Mouse (Mus musculus) frontal cortex, adult 2 months (tissue): ENCODE data around the gene Fam71e2. TPM values are rescaled to one million over a fixed set of nuclear protein-coding genes. Genes with fewer than 3 reads are reported as not detected.

Experiments used
- DNase-seq, 2 experiments: peaks; one replicate each; pipeline ENCODE4 v3.0.0; 2022; ENCODE audit warnings: low spot score in 1 of 2; ENCODE audit errors: extremely low spot score in 1 of 2
- polyA plus RNA-seq: library from polyadenylated mRNA; depleted of rRNA; stranded (reverse); fragments of >200 nt; gene quantifications from 2 replicates; pipeline ENCODE4 v1.2.3, GENCODE M21; 2012; rRNA removed

The Fam71e2 gene
- polyA plus RNA-seq, 1 experiment, result 0.02 TPM

DNA sequence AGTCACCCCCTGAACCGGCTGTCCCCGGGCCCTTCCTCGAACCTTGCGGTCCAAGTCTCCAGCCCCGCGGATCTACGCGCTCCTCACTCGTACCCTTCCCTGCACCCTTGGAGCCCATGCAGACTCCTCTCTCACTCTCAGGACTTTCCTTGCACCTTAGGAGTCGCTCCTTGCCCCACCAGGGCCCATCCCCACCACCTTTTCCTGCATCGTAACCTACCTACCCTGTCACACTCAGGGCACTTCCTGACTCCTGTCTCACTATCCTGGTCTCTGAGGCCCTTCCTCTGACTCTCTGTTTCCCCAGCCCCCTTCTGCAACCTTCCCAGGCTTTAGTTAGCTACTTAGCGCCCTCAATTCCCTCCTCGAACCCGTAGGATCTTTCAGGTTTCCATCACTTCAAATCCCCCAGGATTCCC is 30.8 kb downstream of the Fam71e2 start:
- DNase-seq, result peak in 1 of 2 experiments; percentile 26

DNA sequence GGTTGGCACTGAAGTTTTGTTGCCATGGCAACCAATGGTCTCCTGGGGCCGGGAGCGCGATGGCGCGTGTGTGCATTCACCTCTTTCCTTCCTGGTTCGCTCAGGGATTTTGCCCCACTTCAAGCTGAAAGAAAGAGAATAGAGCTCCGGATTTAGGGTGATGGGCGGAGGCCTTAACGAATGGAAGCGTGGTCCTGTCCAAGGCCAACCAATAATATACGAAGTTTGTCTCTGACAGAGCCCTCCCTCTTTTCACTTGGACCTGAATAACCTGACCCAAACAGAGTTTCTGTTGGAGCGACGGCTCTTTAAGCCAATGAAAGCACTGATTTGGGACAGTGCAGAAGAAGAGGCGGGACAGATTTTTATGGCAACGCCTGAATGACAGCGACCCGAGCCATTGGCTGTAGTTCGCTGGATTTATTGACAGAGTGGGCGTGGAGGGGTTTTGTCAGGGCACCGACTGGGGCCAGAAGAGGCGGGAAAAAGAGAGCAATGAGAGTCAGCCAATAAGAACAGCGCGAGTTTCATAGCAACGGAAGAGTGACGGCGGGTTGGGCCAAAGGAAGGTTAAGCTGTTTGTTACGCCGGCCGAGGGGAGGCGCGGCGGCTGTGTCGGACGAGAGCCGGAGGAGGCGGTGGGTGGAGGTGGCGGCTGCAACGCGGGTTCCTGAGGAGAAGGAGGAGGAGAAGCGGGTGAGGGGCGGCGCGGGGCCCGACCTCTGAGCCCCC is 31.4 kb downstream of the Fam71e2 start, which contains the start of gene Kmt5c:
Gene Kmt5c, plus strand, starts transcription at position 572 of the 732 bp plus-strand sequence.
- DNase-seq, result peak; percentile 100

GRCm38 (mm10) chr7:4739041-4739543 is 32.0 kb downstream of the Fam71e2 start:
- no peak for DNase-seq

DNA sequence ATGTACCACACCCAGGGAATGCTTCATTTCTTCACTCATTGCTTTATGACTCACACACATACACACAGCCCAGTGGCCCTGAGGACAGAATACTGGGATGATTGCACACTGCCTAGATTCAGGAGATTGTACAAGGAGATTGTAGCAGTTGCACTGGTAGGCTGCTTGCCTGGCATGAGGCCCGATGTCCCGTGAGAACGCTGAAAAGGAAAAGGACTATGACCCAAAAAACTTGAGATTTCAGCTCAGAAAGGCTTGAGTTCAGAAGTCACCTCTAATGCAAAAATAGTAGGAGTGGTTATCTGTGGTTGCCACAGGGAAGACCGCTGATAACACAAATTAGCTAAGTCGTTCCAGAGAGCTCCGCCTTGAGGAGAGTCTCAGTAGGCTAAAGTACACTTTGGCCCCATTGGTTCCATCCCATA is 38.1 kb downstream of the Fam71e2 start:
- DNase-seq, result no peak

DNA sequence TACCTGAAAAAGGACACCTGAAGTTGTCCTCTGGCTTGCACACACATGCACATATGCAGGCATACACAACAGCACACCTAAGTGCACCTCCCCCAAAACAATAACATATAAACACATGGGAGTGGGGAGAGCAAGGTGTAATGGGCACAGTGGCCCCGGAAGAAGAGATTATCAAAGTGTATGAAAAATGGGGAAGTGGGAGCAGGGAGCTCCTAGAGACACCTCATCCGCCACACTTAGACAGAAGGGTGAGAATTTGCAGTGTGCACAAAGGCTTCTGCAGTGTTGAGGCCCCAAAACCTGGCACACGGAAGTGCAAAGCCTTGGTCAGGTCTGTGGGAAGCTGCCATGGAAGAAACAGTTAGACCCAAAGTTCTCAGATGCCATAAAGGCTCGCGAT is 40.0 kb downstream of the Fam71e2 start:
- DNase-seq, result no peak

DNA sequence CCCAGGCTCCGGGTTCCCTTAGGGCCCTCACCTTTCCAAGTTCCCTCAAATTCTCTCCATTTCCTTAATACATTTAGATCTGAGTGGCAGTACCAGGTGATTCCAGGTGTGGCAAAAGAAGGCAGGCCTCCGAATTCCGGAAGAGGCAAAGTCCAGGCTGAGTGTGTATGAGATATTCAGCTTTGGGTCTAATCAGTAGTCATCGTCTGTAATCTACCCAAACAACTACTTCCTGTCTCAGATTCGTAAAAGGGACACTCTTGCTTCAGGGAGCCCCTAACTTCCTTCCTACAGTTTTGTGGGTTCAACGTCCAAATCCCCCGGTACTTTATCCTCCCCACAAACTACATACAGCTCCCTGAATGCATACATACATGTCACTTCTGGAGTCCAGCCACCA is 45.9 kb downstream of the Fam71e2 start, which contains the start of gene Tmem150b:
Gene Tmem150b, minus strand, starts transcription at position 81 of the 400 bp plus-strand sequence.
- no peak for DNase-seq

- no peak for DNase-seq
Observed at GRCm38 (mm10) chr7:4724359-4724758, 46.7 kb downstream of the Fam71e2 start.

DNA sequence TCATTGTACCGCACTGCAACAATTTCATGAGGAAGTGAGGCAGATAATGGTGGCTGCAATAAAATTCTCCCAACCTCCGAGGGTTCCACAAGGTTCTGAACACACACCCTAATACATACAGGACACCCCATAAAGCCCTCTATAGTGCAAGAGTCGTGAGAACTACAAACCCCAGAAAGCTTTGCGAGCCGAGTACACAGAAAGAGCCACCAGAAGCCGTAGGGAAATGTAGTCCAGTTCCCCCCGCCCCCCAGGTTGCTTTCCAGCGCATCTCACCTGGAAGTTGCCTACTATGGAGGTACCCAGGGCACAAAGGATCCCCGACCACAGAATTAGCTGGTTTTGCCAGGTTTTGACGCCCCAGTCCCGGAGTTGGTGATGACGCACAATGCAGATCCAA is 47.6 kb downstream of the Fam71e2 start:
- DNase-seq, result peak; percentile 32 to 66

DNA sequence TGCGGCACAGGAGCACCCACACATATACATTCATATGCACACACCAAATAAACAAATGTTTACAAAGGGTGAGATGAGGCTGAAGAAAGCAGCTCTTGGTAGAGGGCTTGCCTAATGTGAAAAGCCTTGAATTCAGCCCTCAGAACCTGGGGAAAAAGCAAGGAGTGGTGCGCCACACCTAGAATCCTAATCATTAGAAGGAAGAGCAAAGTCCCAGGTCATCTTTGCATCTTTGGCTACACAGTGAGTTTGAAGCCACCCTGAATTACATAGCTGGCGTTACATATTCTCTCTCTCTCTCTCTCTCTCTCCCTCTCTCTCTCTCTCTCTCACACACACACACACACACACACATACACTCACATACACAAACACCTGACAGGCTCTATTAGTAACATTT is 51.8 kb downstream of the Fam71e2 start:
- DNase-seq, result no peak

- DNase-seq, result no peak
Observed at GRCm38 (mm10) chr7:4716955-4717354, 54.1 kb downstream of the Fam71e2 start.

GRCm38 (mm10) chr7:4712594-4712993 is 58.5 kb downstream of the Fam71e2 start:
- DNase-seq, result no peak

- peak in 1 of 2 experiments; percentile 52 for DNase-seq
Observed at GRCm38 (mm10) chr7:4705098-4705497, 66.0 kb downstream of the Fam71e2 start.

Other genes with a start within 250 kb of the Fam71e2 start
- 8.3 and 12.1 TPM in 2 replicates for gene Tnni3, start 247.1 kb downstream of the Fam71e2 start, polyA plus RNA-seq
- 1.4 and 1.6 TPM in 2 replicates for gene Dnaaf3, start 238.8 kb downstream of the Fam71e2 start, polyA plus RNA-seq
- gene Syt5, start 223.8 kb downstream of the Fam71e2 start, polyA plus RNA-seq, result 185 and 235 TPM in 2 replicates
- gene Ptprh, start 167.3 kb downstream of the Fam71e2 start, polyA plus RNA-seq, result 1.00 and 1.1 TPM in 2 replicates
- gene Tmem86b, start 139.9 kb downstream of the Fam71e2 start, polyA plus RNA-seq, result 37.9 and 45.7 TPM in 2 replicates
- 128 and 129 TPM in 2 replicates for gene Ppp6r1, start 112.3 kb downstream of the Fam71e2 start, polyA plus RNA-seq
- 98.4 and 107 TPM in 2 replicates for gene Hspbp1, start 86.2 kb downstream of the Fam71e2 start, polyA plus RNA-seq
- 244 and 251 TPM in 2 replicates for gene Brsk1, start 80.7 kb downstream of the Fam71e2 start, polyA plus RNA-seq
- 0.13 and 0.14 TPM in 2 replicates for gene Tmem150b, start 46.1 kb downstream of the Fam71e2 start, polyA plus RNA-seq
- gene Kmt5c, start 31.2 kb downstream of the Fam71e2 start, polyA plus RNA-seq, result 74.3 and 83.4 TPM in 2 replicates
- 16.1 and 19.8 TPM in 2 replicates for gene Cox6b2, start 18.2 kb downstream of the Fam71e2 start, polyA plus RNA-seq
- gene Il11, start 11.6 kb upstream of the Fam71e2 start, polyA plus RNA-seq, result 0.25 and 0.38 TPM in 2 replicates
- not detected in 2 replicates for gene Tmem190, start 11.6 kb upstream of the Fam71e2 start, polyA plus RNA-seq
- 4.3 and 5.1 TPM in 2 replicates for gene Tmem238, start 18.4 kb upstream of the Fam71e2 start, polyA plus RNA-seq
- 306 and 348 TPM in 2 replicates for gene Rpl28, start 21.6 kb upstream of the Fam71e2 start, polyA plus RNA-seq
- gene Ube2s, start 41.3 kb upstream of the Fam71e2 start, polyA plus RNA-seq, result 146 and 177 TPM in 2 replicates
- 149 and 155 TPM in 2 replicates for gene Shisa7, start 73.4 kb upstream of the Fam71e2 start, polyA plus RNA-seq
- 10.6 and 13.8 TPM in 2 replicates for gene Isoc2b, start 99.0 kb upstream of the Fam71e2 start, polyA plus RNA-seq
- 10.7 and 12.0 TPM in 2 replicates for gene Isoc2a, start 105.9 kb upstream of the Fam71e2 start, polyA plus RNA-seq
- 0.44 and 0.53 TPM in 2 replicates for gene Gm36210, start 135.2 kb upstream of the Fam71e2 start, polyA plus RNA-seq
- 9.6 and 10.8 TPM in 2 replicates for gene Zfp628, start 143.9 kb upstream of the Fam71e2 start, polyA plus RNA-seq
- gene Nat14, start 150.7 kb upstream of the Fam71e2 start, polyA plus RNA-seq, result 99.2 and 108 TPM in 2 replicates
- gene Ssc5d, start 154.5 kb upstream of the Fam71e2 start, polyA plus RNA-seq, result 11.1 and 12.5 TPM in 2 replicates
- 0.22 and 0.27 TPM in 2 replicates for gene Sbk2, start 193.1 kb upstream of the Fam71e2 start, polyA plus RNA-seq
- gene Sbk3, start 199.9 kb upstream of the Fam71e2 start, polyA plus RNA-seq, result 2.2 and 2.5 TPM in 2 replicates
- gene Zfp579, start 224.9 kb upstream of the Fam71e2 start, polyA plus RNA-seq, result 49.7 and 60.9 TPM in 2 replicates
- gene Zfp524, start 243.1 kb upstream of the Fam71e2 start, polyA plus RNA-seq, result 11.7 and 13.5 TPM in 2 replicates
- 22.7 TPM in 2 replicates for gene Fiz1, start 243.4 kb upstream of the Fam71e2 start, polyA plus RNA-seq
- gene Gm44973, start 244.2 kb upstream of the Fam71e2 start, polyA plus RNA-seq, result not detected in 2 replicates
- gene Zfp865, start 249.1 kb upstream of the Fam71e2 start, polyA plus RNA-seq, result 33.1 and 35.5 TPM in 2 replicates
- gene Ccdc106, start 249.3 kb upstream of the Fam71e2 start, polyA plus RNA-seq, result 80.6 and 81.7 TPM in 2 replicates